Mouse (Mus musculus) G1E (cell line): ENCODE measurements around the gene Siah3.

Experiments used
- CTCF ChIP-seq: IDR thresholded peaks from 2 replicates; pipeline ENCODE4 v1.5.1; 2012; ENCODE audit warnings: low read depth, low read length, inconsistent platforms, mixed read lengths
- GATA1 ChIP-seq: IDR thresholded peaks from 2 replicates; pipeline ENCODE4 v1.6.1; 2012; ENCODE audit warnings: borderline replicate concordance, low read length, inconsistent platforms, mixed read lengths

GRCm38 (mm10) chr14:75527464-75528190 lies 71.8 kb downstream of the Siah3 start:
- TF ChIP-seq CTCF, result no peak
- TF ChIP-seq GATA1, result no peak
